Mouse (Mus musculus) lung, postnatal 0 days (tissue): Measurements from ENCODE around the gene Med16.

ENCODE experiments used
- CTCF ChIP-seq: IDR thresholded peaks from 2 replicates; pipeline ENCODE4 v1.5.1; 2016; ENCODE audit warnings: antibody characterized with exemption, mild to moderate bottlenecking
- EP300 ChIP-seq: IDR thresholded peaks from 2 replicates; pipeline ENCODE4 v1.6.1; 2016; ENCODE audit warnings: antibody characterized with exemption, mild to moderate bottlenecking, control low read depth

GRCm38 (mm10) chr10:79933145-79933679, 24.5 kb upstream of the Med16 start:
- TF ChIP-seq CTCF (no peak), EP300 (no peak)
